Mouse (Mus musculus) liver, embryonic 16.5 days (tissue): ENCODE data around the gene Ifrd2. TPM values are rescaled to one million over a fixed set of nuclear protein-coding genes. Genes with fewer than 3 reads are reported as not detected.

ENCODE experiments used
- ATAC-seq: fragments of 200-750 bp; cut with Nextera tagmentation; 2 replicates; pipeline ENCODE4 v1.8.0; 2017; ENCODE audit warnings: low read depth, mild to moderate bottlenecking, moderate number of reproducible peaks, moderate library complexity
- H3K27ac ChIP-seq: fragments of 300-500 bp; sonication (generic); 2 replicates; pipeline ENCODE4 v1.5.1; 2014; ENCODE audit warnings: mild to moderate bottlenecking, low read length
- H3K27me3 ChIP-seq: fragments of 300-500 bp; sonication (generic); 2 replicates; pipeline ENCODE4 v1.6.1; 2014; ENCODE audit warnings: low read depth, low read length, mixed read lengths; ENCODE audit not compliant: control insufficient read depth, insufficient read depth
- H3K36me3 ChIP-seq: fragments of 300-500 bp; sonication (generic); 2 replicates; pipeline ENCODE4 v1.6.1; 2014; ENCODE audit warnings: mild to moderate bottlenecking; ENCODE audit not compliant: control insufficient read depth, insufficient read depth
- H3K4me1 ChIP-seq: fragments of 300-500 bp; sonication (generic); 2 replicates; pipeline ENCODE4 v1.6.1; 2014; ENCODE audit warnings: low read depth, low read length, mixed read lengths; ENCODE audit not compliant: control insufficient read depth
- H3K4me2 ChIP-seq: fragments of 300-500 bp; sonication (generic); 2 replicates; pipeline ENCODE4 v1.6.1; 2014; ENCODE audit warnings: low read depth, low read length, mixed read lengths
- H3K4me3 ChIP-seq: fragments of 300-500 bp; sonication (generic); 2 replicates; pipeline ENCODE4 v1.5.1; 2014; ENCODE audit warnings: low read depth, mild to moderate bottlenecking, low read length
- H3K9ac ChIP-seq: fragments of 300-500 bp; sonication (generic); 2 replicates; pipeline ENCODE4 v1.6.1; 2014; ENCODE audit warnings: low read depth, low read length
- H3K9me3 ChIP-seq: fragments of 300-500 bp; sonication (generic); replicated peaks from 2 replicates; pipeline ENCODE4 v1.6.1; 2016; ENCODE audit warnings: low read length; ENCODE audit not compliant: control insufficient read depth
- WGBS: fragments of 180-500 bp; shearing (Covaris S2); extraction: QIAGEN DNeasy Blood & Tissue Kit; methylation state at CpG from one replicate; pipeline ENCODE4 v1.1.7; 2014; ENCODE audit not compliant: insufficient replicate concordance; 5-methylcytosine and 5-hydroxymethylcytosine counted together
- polyA plus RNA-seq: library from polyadenylated mRNA; unstranded; fragments of >200 nt; fragmentation: Nextera tagmentation; extraction: Ambion mirVana; gene quantifications from 2 replicates; pipeline ENCODE4 v1.2.1, GENCODE M21; 2015

The Ifrd2 gene
- polyA plus RNA-seq, 1 experiment from 2014 or later: 166 TPM

- peak overlapping the region; percentile 77 for H3K4me3 ChIP-seq
- no peak for ATAC-seq
- H3K36me3 ChIP-seq: peaks cover 20% of the 10 kb centered on the region
- no peaks in the 10 kb centered on the region for H3K27me3 ChIP-seq
- H3K9me3 ChIP-seq: no peaks in the 10 kb centered on the region
- WGBS: 40% methylated on average over 8 of the region's 8 CpGs
- peak overlapping the region; percentile 84 for H3K4me2 ChIP-seq
- H3K9ac ChIP-seq: peak overlapping the region; percentile 67; the same call in 1 of the 2 replicates
- H3K27ac ChIP-seq: no peak overlapping the region; the same call in 1 of the 2 replicates
- H3K4me1 ChIP-seq: peaks cover 32% of the 10 kb centered on the region
Measured at GRCm38 (mm10) chr9:107542721-107543120, 44.7 kb upstream of the Ifrd2 start.

- no peaks in the 10 kb centered on the region for H3K9me3 ChIP-seq
- H3K36me3 ChIP-seq: peaks cover 14% of the 10 kb centered on the region
- H3K9ac ChIP-seq: no peak overlapping the region
- 79% methylated on average over 11 of the region's 11 CpGs for WGBS
- peaks cover 32% of the 10 kb centered on the region for H3K4me1 ChIP-seq
- no peaks in the 10 kb centered on the region for H3K27me3 ChIP-seq
- no peak overlapping the region; the same call in 1 of the 2 replicates for H3K4me2 ChIP-seq
- no peak for ATAC-seq
- no peak overlapping the region for H3K27ac ChIP-seq
- no peak overlapping the region for H3K4me3 ChIP-seq
Measured at GRCm38 (mm10) chr9:107543299-107543698, 44.1 kb upstream of the Ifrd2 start.

- Histone ChIP-seq H3K4me1 (peaks cover 32% of the 10 kb centered on the region), H3K4me2 (no peak overlapping the region), H3K4me3 (no peak overlapping the region), H3K9ac (no peak overlapping the region), H3K36me3 (peaks cover 7% of the 10 kb centered on the region), H3K9me3 (no peaks in the 10 kb centered on the region), H3K27ac (no peak overlapping the region), H3K27me3 (0 out of 2 replicates have a peak, but pooled peaks cover under 1% of the 10 kb centered on the region)
- WGBS: 89% methylated on average over 17 of the region's 17 CpGs
- no peak for ATAC-seq
Measured at GRCm38 (mm10) chr9:107544196-107544700, 43.2 kb upstream of the Ifrd2 start.

GRCm38 (mm10) chr9:107544729-107545128 lies 42.7 kb upstream of the Ifrd2 start:
- Histone ChIP-seq H3K4me3 (no peak overlapping the region), H3K9ac (no peak overlapping the region), H3K27me3 (0 out of 2 replicates have a peak, but pooled peaks cover 4% of the 10 kb centered on the region), H3K36me3 (peaks cover 3% of the 10 kb centered on the region; the same call in 1 of the 2 replicates), H3K9me3 (no peaks in the 10 kb centered on the region), H3K4me1 (peaks cover 32% of the 10 kb centered on the region), H3K4me2 (no peak overlapping the region), H3K27ac (no peak overlapping the region)
- ATAC-seq: no peak
- 86% methylated on average over 12 of the region's 12 CpGs for WGBS

- 81% methylated on average over 10 of the region's 10 CpGs for WGBS
- Histone ChIP-seq H3K4me2 (no peak overlapping the region), H3K9ac (no peak overlapping the region), H3K4me3 (no peak overlapping the region), H3K9me3 (no peaks in the 10 kb centered on the region), H3K36me3 (no peaks in the 10 kb centered on the region; the same call in 1 of the 2 replicates), H3K4me1 (peaks cover 32% of the 10 kb centered on the region), H3K27me3 (0 out of 2 replicates have a peak, but pooled peaks cover 7% of the 10 kb centered on the region), H3K27ac (no peak overlapping the region)
- ATAC-seq: no peak
Measured at GRCm38 (mm10) chr9:107545199-107545598, 42.2 kb upstream of the Ifrd2 start.

GRCm38 (mm10) chr9:107545602-107546001 lies 41.8 kb upstream of the Ifrd2 start:
- Histone ChIP-seq H3K4me2 (no peak overlapping the region), H3K27ac (no peak overlapping the region), H3K9ac (no peak overlapping the region), H3K9me3 (no peaks in the 10 kb centered on the region), H3K4me1 (peaks cover 32% of the 10 kb centered on the region), H3K4me3 (no peak overlapping the region), H3K36me3 (no peaks in the 10 kb centered on the region; the same call in 1 of the 2 replicates), H3K27me3 (peaks cover 10% of the 10 kb centered on the region; the same call in 1 of the 2 replicates)
- no peak for ATAC-seq
- WGBS: 7% methylated on average over 3 of the region's 3 CpGs

GRCm38 (mm10) chr9:107547026-107547425 lies 40.4 kb upstream of the Ifrd2 start, which contains the start of gene Zmynd10:
Gene Zmynd10, plus strand, starts transcription at chr9:107547298.
- 0 out of 2 replicates have a peak within 1 kb of the TSS, but pooled peaks have one; percentile 15 for H3K4me3 ChIP-seq
- peak; percentile 67 for ATAC-seq

GRCm38 (mm10) chr9:107547957-107548356 lies 39.5 kb upstream of the Ifrd2 start:
- no peaks in the 10 kb centered on the region; the same call in 1 of the 2 replicates for H3K36me3 ChIP-seq
- H3K4me2 ChIP-seq: no peak overlapping the region
- no peaks in the 10 kb centered on the region for H3K9me3 ChIP-seq
- peaks cover 35% of the 10 kb centered on the region for H3K4me1 ChIP-seq
- WGBS: 53% methylated on average over 5 of the region's 5 CpGs
- no peak overlapping the region for H3K4me3 ChIP-seq
- no peak overlapping the region for H3K27ac ChIP-seq
- no peak overlapping the region for H3K9ac ChIP-seq
- ATAC-seq: no peak
- H3K27me3 ChIP-seq: peaks cover 20% of the 10 kb centered on the region; the same call in 1 of the 2 replicates

More at GRCm38 (mm10) chr9:107547026-107547425, 40.4 kb upstream of the Ifrd2 start, which contains the start of gene Zmynd10:
- H3K27me3 ChIP-seq: peaks cover 18% of the 10 kb centered on the region; the same call in 1 of the 2 replicates
- WGBS: 2% methylated on average over 20 of the region's 20 CpGs
- H3K9ac ChIP-seq: no peak within 1 kb of the TSS
- H3K36me3 ChIP-seq: no peaks in the 10 kb centered on the region; the same call in 1 of the 2 replicates
- peak within 1 kb of the TSS; percentile 49 for H3K4me2 ChIP-seq
- peaks cover 37% of the 10 kb centered on the region for H3K4me1 ChIP-seq
- H3K9me3 ChIP-seq: no peaks in the 10 kb centered on the region
- no peak within 1 kb of the TSS for H3K27ac ChIP-seq

GRCm38 (mm10) chr9:107548820-107549219 lies 38.6 kb upstream of the Ifrd2 start:
- no peak for ATAC-seq
- Histone ChIP-seq H3K27me3 (peaks cover 20% of the 10 kb centered on the region; the same call in 1 of the 2 replicates), H3K4me1 (peaks cover 41% of the 10 kb centered on the region), H3K9me3 (no peaks in the 10 kb centered on the region), H3K4me3 (no peak overlapping the region), H3K27ac (no peak overlapping the region), H3K36me3 (no peaks in the 10 kb centered on the region; the same call in 1 of the 2 replicates), H3K9ac (no peak overlapping the region), H3K4me2 (no peak overlapping the region)
- WGBS: 78% methylated on average over 10 of the region's 10 CpGs
